Mouse (Mus musculus): ENCODE data around the gene Lamb2. TPM values are rescaled to one million over a fixed set of nuclear protein-coding genes. Genes with fewer than 3 reads are reported as not detected.

Gene Lamb2
- polyA plus RNA-seq, 1 experiment from 2014 or later: 31.6 TPM

- Histone ChIP-seq H3K27ac (no peak overlapping the region), H3K27me3 (ENCODE audit: low read depth, poor library complexity, severe bottlenecking) (no peaks in the 10 kb centered on the region), H3K4me3 (no peak overlapping the region), H3K36me3 (peaks cover 62% of the 10 kb centered on the region), H3K4me1 (peaks cover 7% of the 10 kb centered on the region), H3K9me3 (replicated peaks) (no peaks in the 10 kb centered on the region)
- DNase-seq (ENCODE audit: low spot score): no peak
- WGBS: 93% methylated on average over 2 of the region's 2 CpGs
Measured at GRCm38 (mm10) chr9:108466219-108466618, 13.3 kb upstream of the Lamb2 start.

GRCm38 (mm10) chr9:108469430-108469829 lies 10.1 kb upstream of the Lamb2 start:
- H3K4me3 ChIP-seq: no peak overlapping the region
- DNase-seq (ENCODE audit: low spot score): no peak
- no peak overlapping the region for H3K27ac ChIP-seq
- peaks cover 34% of the 10 kb centered on the region for H3K36me3 ChIP-seq
- no peaks in the 10 kb centered on the region for H3K27me3 ChIP-seq (ENCODE audit: low read depth, poor library complexity, severe bottlenecking)
- H3K4me1 ChIP-seq: no peaks in the 10 kb centered on the region
- WGBS: 81% methylated on average over 5 of the region's 5 CpGs
- no peaks in the 10 kb centered on the region for H3K9me3 ChIP-seq (replicated peaks)

GRCm38 (mm10) chr9:108469845-108470244 lies 9.7 kb upstream of the Lamb2 start:
- Histone ChIP-seq H3K4me1 (no peaks in the 10 kb centered on the region), H3K36me3 (peaks cover 30% of the 10 kb centered on the region), H3K27ac (no peak overlapping the region), H3K27me3 (ENCODE audit: low read depth, poor library complexity, severe bottlenecking) (no peaks in the 10 kb centered on the region), H3K4me3 (no peak overlapping the region), H3K9me3 (replicated peaks) (no peaks in the 10 kb centered on the region)
- WGBS: 78% methylated on average over 4 of the region's 4 CpGs
- no peak for DNase-seq (ENCODE audit: low spot score)

- no peak overlapping the region for H3K4me3 ChIP-seq
- H3K27me3 ChIP-seq (ENCODE audit: low read depth, poor library complexity, severe bottlenecking): no peaks in the 10 kb centered on the region
- no peak overlapping the region for H3K27ac ChIP-seq
- 45% methylated on average over 1 of the region's 1 CpGs for WGBS
- no peak for DNase-seq (ENCODE audit: low spot score)
- no peaks in the 10 kb centered on the region for H3K9me3 ChIP-seq (replicated peaks)
- peaks cover 12% of the 10 kb centered on the region for H3K4me1 ChIP-seq
- H3K36me3 ChIP-seq: no peaks in the 10 kb centered on the region
Measured at GRCm38 (mm10) chr9:108474528-108474927, 5.0 kb upstream of the Lamb2 start.

- H3K4me1 ChIP-seq: peaks cover 30% of the 10 kb centered on the region
- peak; percentile 89 for DNase-seq (ENCODE audit: low spot score)
- peak overlapping the region; percentile 60 for H3K4me3 ChIP-seq
- H3K36me3 ChIP-seq: peaks cover 29% of the 10 kb centered on the region
- H3K27ac ChIP-seq: peak overlapping the region; percentile 89
- under 1% methylated on average over 20 of the region's 20 CpGs for WGBS
- no peaks in the 10 kb centered on the region for H3K27me3 ChIP-seq (ENCODE audit: low read depth, poor library complexity, severe bottlenecking)
- H3K9me3 ChIP-seq (replicated peaks): no peaks in the 10 kb centered on the region
Measured at GRCm38 (mm10) chr9:108478638-108479156, 839 bp upstream of the Lamb2 start.

- Histone ChIP-seq H3K27ac (peak overlapping the region; percentile 89), H3K27me3 (ENCODE audit: low read depth, poor library complexity, severe bottlenecking) (no peaks in the 10 kb centered on the region), H3K4me3 (peak overlapping the region; percentile 60), H3K4me1 (peaks cover 30% of the 10 kb centered on the region), H3K9me3 (replicated peaks) (no peaks in the 10 kb centered on the region), H3K36me3 (peaks cover 35% of the 10 kb centered on the region)
- peak; percentile 61 for DNase-seq (ENCODE audit: low spot score)
- 44% methylated on average over 11 of the region's 11 CpGs for WGBS
Measured at GRCm38 (mm10) chr9:108479241-108479640, 295 bp upstream of the Lamb2 start.

- no peak for DNase-seq (ENCODE audit: low spot score)
- 94% methylated on average over 28 of the region's 28 CpGs for WGBS
- peaks cover 51% of the 10 kb centered on the region for H3K36me3 ChIP-seq
- H3K4me1 ChIP-seq: peaks cover 30% of the 10 kb centered on the region
- peak overlapping the region; percentile 89; the same call in 1 of the 2 replicates for H3K27ac ChIP-seq
- peak overlapping the region; percentile 60 for H3K4me3 ChIP-seq
- H3K27me3 ChIP-seq (ENCODE audit: low read depth, poor library complexity, severe bottlenecking): no peaks in the 10 kb centered on the region
- no peaks in the 10 kb centered on the region for H3K9me3 ChIP-seq (replicated peaks)
Measured at GRCm38 (mm10) chr9:108480813-108481519, 1.4 kb downstream of the Lamb2 start.

- H3K27ac ChIP-seq: no peak overlapping the region
- H3K4me3 ChIP-seq: no peak overlapping the region
- H3K4me1 ChIP-seq: peaks cover 30% of the 10 kb centered on the region
- WGBS: 92% methylated on average over 19 of the region's 19 CpGs
- DNase-seq (ENCODE audit: low spot score): no peak
- no peaks in the 10 kb centered on the region for H3K27me3 ChIP-seq (ENCODE audit: low read depth, poor library complexity, severe bottlenecking)
- H3K9me3 ChIP-seq (replicated peaks): no peaks in the 10 kb centered on the region
- peaks cover 58% of the 10 kb centered on the region for H3K36me3 ChIP-seq
Measured at GRCm38 (mm10) chr9:108481520-108482210, 2.1 kb downstream of the Lamb2 start.

- WGBS: 94% methylated on average over 18 of the region's 18 CpGs
- no peak for DNase-seq (ENCODE audit: low spot score)
- H3K36me3 ChIP-seq: peaks cover 73% of the 10 kb centered on the region
- H3K4me3 ChIP-seq: no peak overlapping the region
- peaks cover 30% of the 10 kb centered on the region for H3K4me1 ChIP-seq
- no peaks in the 10 kb centered on the region for H3K27me3 ChIP-seq (ENCODE audit: low read depth, poor library complexity, severe bottlenecking)
- H3K9me3 ChIP-seq (replicated peaks): no peaks in the 10 kb centered on the region
- no peak overlapping the region for H3K27ac ChIP-seq
Measured at GRCm38 (mm10) chr9:108483051-108483790, 3.7 kb downstream of the Lamb2 start.

GRCm38 (mm10) chr9:108484021-108484420 lies 4.5 kb downstream of the Lamb2 start:
- H3K27me3 ChIP-seq (ENCODE audit: low read depth, poor library complexity, severe bottlenecking): no peaks in the 10 kb centered on the region
- H3K4me3 ChIP-seq: no peak overlapping the region
- no peaks in the 10 kb centered on the region for H3K9me3 ChIP-seq (replicated peaks)
- peaks cover 23% of the 10 kb centered on the region for H3K4me1 ChIP-seq
- DNase-seq (ENCODE audit: low spot score): no peak
- peaks cover 81% of the 10 kb centered on the region for H3K36me3 ChIP-seq
- no peak overlapping the region for H3K27ac ChIP-seq
- WGBS: 93% methylated on average over 15 of the region's 15 CpGs

- peaks cover 21% of the 10 kb centered on the region for H3K4me1 ChIP-seq
- peaks cover 93% of the 10 kb centered on the region for H3K36me3 ChIP-seq
- H3K27me3 ChIP-seq (ENCODE audit: low read depth, poor library complexity, severe bottlenecking): no peaks in the 10 kb centered on the region
- WGBS: 94% methylated on average over 19 of the region's 19 CpGs
- DNase-seq (ENCODE audit: low spot score): no peak
- H3K4me3 ChIP-seq: no peak overlapping the region
- H3K9me3 ChIP-seq (replicated peaks): no peaks in the 10 kb centered on the region
- no peak overlapping the region for H3K27ac ChIP-seq
Measured at GRCm38 (mm10) chr9:108485301-108485875, 5.9 kb downstream of the Lamb2 start.

GRCm38 (mm10) chr9:108486973-108487530 lies 7.5 kb downstream of the Lamb2 start:
- no peaks in the 10 kb centered on the region for H3K9me3 ChIP-seq (replicated peaks)
- WGBS: 93% methylated on average over 8 of the region's 8 CpGs
- H3K4me1 ChIP-seq: peaks cover 21% of the 10 kb centered on the region
- H3K27me3 ChIP-seq (ENCODE audit: low read depth, poor library complexity, severe bottlenecking): no peaks in the 10 kb centered on the region
- no peak overlapping the region for H3K27ac ChIP-seq
- H3K36me3 ChIP-seq: peaks cover 84% of the 10 kb centered on the region
- no peak for DNase-seq (ENCODE audit: low spot score)
- H3K4me3 ChIP-seq: no peak overlapping the region
